Mouse (Mus musculus): ENCODE data around the gene Ak8. TPM values are rescaled to one million over a fixed set of nuclear protein-coding genes. Genes with fewer than 3 reads are reported as not detected.
A peak's percentile ranks its signal among the peaks of the same experiment; 100 is the strongest.

The Ak8 gene
- polyA plus RNA-seq, 1 experiment from 2014 or later: 1.0 TPM

GRCm38 (mm10) chr2:28688431-28688830 lies 11.5 kb upstream of the Ak8 start:
- no peak overlapping the region for H3K4me2 ChIP-seq
- no peak for ATAC-seq (replicated peaks; ENCODE audit: low FRiP score)
- H3K27me3 ChIP-seq: no peaks in the 10 kb centered on the region
- no peaks in the 10 kb centered on the region for H3K4me1 ChIP-seq
- no peak overlapping the region for H3K9ac ChIP-seq
- H3K36me3 ChIP-seq: peaks cover 49% of the 10 kb centered on the region
- H3K4me3 ChIP-seq (replicated peaks): no peak overlapping the region
- no peaks in the 10 kb centered on the region for H3K9me3 ChIP-seq (replicated peaks)
- H3K27ac ChIP-seq: no peak overlapping the region
- WGBS: 27% methylated on average over 3 of the region's 3 CpGs

GRCm38 (mm10) chr2:28692692-28693091 lies 7.3 kb upstream of the Ak8 start:
- H3K4me3 ChIP-seq (replicated peaks): no peak overlapping the region
- H3K9ac ChIP-seq: no peak overlapping the region
- no peaks in the 10 kb centered on the region for H3K27me3 ChIP-seq
- WGBS: 84% methylated on average over 9 of the region's 9 CpGs
- H3K36me3 ChIP-seq: peaks cover 7% of the 10 kb centered on the region
- no peak for ATAC-seq (replicated peaks; ENCODE audit: low FRiP score)
- H3K9me3 ChIP-seq (replicated peaks): no peaks in the 10 kb centered on the region
- no peak overlapping the region for H3K27ac ChIP-seq
- H3K4me2 ChIP-seq: no peak overlapping the region
- H3K4me1 ChIP-seq: no peaks in the 10 kb centered on the region; the same call in 1 of the 2 replicates

- ATAC-seq (replicated peaks; ENCODE audit: low FRiP score): no peak
- 0 out of 2 replicates have a peak overlapping the region, but pooled peaks have one; percentile 82 for H3K27ac ChIP-seq
- 62% methylated on average over 5 of the region's 5 CpGs for WGBS
- H3K36me3 ChIP-seq: no peaks in the 10 kb centered on the region
- H3K4me1 ChIP-seq: peaks cover 28% of the 10 kb centered on the region
- no peaks in the 10 kb centered on the region for H3K27me3 ChIP-seq
- no peak overlapping the region for H3K9ac ChIP-seq
- H3K4me3 ChIP-seq (replicated peaks): no peak overlapping the region
- H3K9me3 ChIP-seq (replicated peaks): no peaks in the 10 kb centered on the region
- 0 out of 2 replicates have a peak overlapping the region, but pooled peaks have one; percentile 64 for H3K4me2 ChIP-seq
Observed at GRCm38 (mm10) chr2:28698566-28698965, 1.4 kb upstream of the Ak8 start.

- no peak for ATAC-seq (replicated peaks; ENCODE audit: low FRiP score)
- Histone ChIP-seq H3K4me2 (no peak overlapping the region), H3K4me1 (peaks cover 32% of the 10 kb centered on the region), H3K36me3 (no peaks in the 10 kb centered on the region), H3K9ac (no peak overlapping the region), H3K27me3 (0 out of 2 replicates have a peak, but pooled peaks cover 4% of the 10 kb centered on the region), H3K27ac (no peak overlapping the region), H3K4me3 (replicated peaks) (no peak overlapping the region), H3K9me3 (replicated peaks) (no peaks in the 10 kb centered on the region)
- WGBS: 71% methylated on average over 8 of the region's 8 CpGs
Observed at GRCm38 (mm10) chr2:28701646-28702262, 1.8 kb downstream of the Ak8 start.

- H3K4me1 ChIP-seq: peaks cover 14% of the 10 kb centered on the region
- no peak overlapping the region for H3K4me2 ChIP-seq
- no peaks in the 10 kb centered on the region for H3K9me3 ChIP-seq (replicated peaks)
- H3K27ac ChIP-seq: no peak overlapping the region
- ATAC-seq (replicated peaks; ENCODE audit: low FRiP score): no peak
- H3K4me3 ChIP-seq (replicated peaks): no peak overlapping the region
- H3K9ac ChIP-seq: no peak overlapping the region
- H3K27me3 ChIP-seq: peaks cover 4% of the 10 kb centered on the region; the same call in 1 of the 2 replicates
- no peaks in the 10 kb centered on the region for H3K36me3 ChIP-seq
- 35% methylated on average over 8 of the region's 8 CpGs for WGBS
Observed at GRCm38 (mm10) chr2:28706106-28706636, 6.2 kb downstream of the Ak8 start.

GRCm38 (mm10) chr2:28706787-28707186 lies 6.8 kb downstream of the Ak8 start:
- peaks cover 4% of the 10 kb centered on the region; the same call in 1 of the 2 replicates for H3K27me3 ChIP-seq
- ATAC-seq (replicated peaks; ENCODE audit: low FRiP score): no peak
- no peak overlapping the region for H3K4me2 ChIP-seq
- no peak overlapping the region for H3K4me3 ChIP-seq (replicated peaks)
- no peak overlapping the region for H3K9ac ChIP-seq
- no peak overlapping the region for H3K27ac ChIP-seq
- H3K36me3 ChIP-seq: no peaks in the 10 kb centered on the region
- H3K9me3 ChIP-seq (replicated peaks): no peaks in the 10 kb centered on the region
- 33% methylated on average over 6 of the region's 6 CpGs for WGBS
- peaks cover 14% of the 10 kb centered on the region for H3K4me1 ChIP-seq

GRCm38 (mm10) chr2:28713036-28713435 lies 13.1 kb downstream of the Ak8 start:
- Histone ChIP-seq H3K4me1 (peaks cover 16% of the 10 kb centered on the region), H3K9me3 (replicated peaks) (no peaks in the 10 kb centered on the region), H3K27ac (no peak overlapping the region), H3K9ac (no peak overlapping the region), H3K27me3 (no peaks in the 10 kb centered on the region), H3K36me3 (no peaks in the 10 kb centered on the region), H3K4me2 (no peak overlapping the region), H3K4me3 (replicated peaks) (no peak overlapping the region)
- WGBS: 84% methylated on average over 8 of the region's 8 CpGs
- ATAC-seq (replicated peaks; ENCODE audit: low FRiP score): no peak

- Histone ChIP-seq H3K4me2 (no peak overlapping the region), H3K27me3 (peaks cover 6% of the 10 kb centered on the region; the same call in 1 of the 2 replicates), H3K27ac (no peak overlapping the region), H3K36me3 (no peaks in the 10 kb centered on the region), H3K4me1 (peaks cover 4% of the 10 kb centered on the region; the same call in 1 of the 2 replicates), H3K9me3 (replicated peaks) (no peaks in the 10 kb centered on the region), H3K4me3 (replicated peaks) (no peak overlapping the region), H3K9ac (no peak overlapping the region)
- no peak for ATAC-seq (replicated peaks; ENCODE audit: low FRiP score)
- 88% methylated on average over 8 of the region's 8 CpGs for WGBS
Observed at GRCm38 (mm10) chr2:28722419-28722818, 22.5 kb downstream of the Ak8 start.

- Histone ChIP-seq H3K36me3 (no peaks in the 10 kb centered on the region), H3K4me1 (peaks cover 11% of the 10 kb centered on the region; the same call in 1 of the 2 replicates), H3K27me3 (peaks cover 12% of the 10 kb centered on the region; the same call in 1 of the 2 replicates), H3K27ac (no peak overlapping the region), H3K9ac (no peak overlapping the region), H3K4me3 (replicated peaks) (no peak overlapping the region), H3K9me3 (replicated peaks) (no peaks in the 10 kb centered on the region), H3K4me2 (no peak overlapping the region)
- 49% methylated on average over 9 of the region's 9 CpGs for WGBS
- no peak for ATAC-seq (replicated peaks; ENCODE audit: low FRiP score)
Observed at GRCm38 (mm10) chr2:28723912-28724311, 23.9 kb downstream of the Ak8 start.

- WGBS: 23% methylated on average over 16 of the region's 16 CpGs
Observed at GRCm38 (mm10) chr2:28727786-28728404, 27.9 kb downstream of the Ak8 start.

GRCm38 (mm10) chr2:28730676-28731075 lies 30.7 kb downstream of the Ak8 start:
- no peak overlapping the region for H3K27ac ChIP-seq
- no peak for ATAC-seq (replicated peaks; ENCODE audit: low FRiP score)
- no peaks in the 10 kb centered on the region for H3K9me3 ChIP-seq (replicated peaks)
- no peaks in the 10 kb centered on the region for H3K36me3 ChIP-seq
- no peak overlapping the region for H3K9ac ChIP-seq
- no peak overlapping the region for H3K4me3 ChIP-seq (replicated peaks)
- no peak overlapping the region for H3K4me2 ChIP-seq
- peaks cover 8% of the 10 kb centered on the region; the same call in 1 of the 2 replicates for H3K4me1 ChIP-seq
- peaks cover 12% of the 10 kb centered on the region; the same call in 1 of the 2 replicates for H3K27me3 ChIP-seq

More at GRCm38 (mm10) chr2:28727786-28728404, 27.9 kb downstream of the Ak8 start:
- Histone ChIP-seq H3K27ac (no peak overlapping the region), H3K9ac (no peak overlapping the region), H3K9me3 (replicated peaks) (no peaks in the 10 kb centered on the region), H3K4me2 (no peak overlapping the region), H3K4me1 (peaks cover 11% of the 10 kb centered on the region; the same call in 1 of the 2 replicates), H3K27me3 (peaks cover 9% of the 10 kb centered on the region; the same call in 1 of the 2 replicates), H3K4me3 (replicated peaks) (no peak overlapping the region), H3K36me3 (no peaks in the 10 kb centered on the region)
- ATAC-seq (replicated peaks; ENCODE audit: low FRiP score): no peak

- H3K9me3 ChIP-seq (replicated peaks): no peaks in the 10 kb centered on the region
- H3K4me1 ChIP-seq: no peaks in the 10 kb centered on the region
- no peak for ATAC-seq (replicated peaks; ENCODE audit: low FRiP score)
- WGBS: 92% methylated on average over 5 of the region's 5 CpGs
- no peak overlapping the region for H3K9ac ChIP-seq
- H3K4me3 ChIP-seq (replicated peaks): no peak overlapping the region
- H3K4me2 ChIP-seq: no peak overlapping the region
- H3K27ac ChIP-seq: no peak overlapping the region
- 0 out of 2 replicates have a peak, but pooled peaks cover 12% of the 10 kb centered on the region for H3K27me3 ChIP-seq
- H3K36me3 ChIP-seq: no peaks in the 10 kb centered on the region
Observed at GRCm38 (mm10) chr2:28737112-28737511, 37.1 kb downstream of the Ak8 start.
